Mouse (Mus musculus) thymus, postnatal 4 days (tissue): ENCODE data around the gene Isy1.

Source experiments
- DNase-seq: peaks from one replicate; pipeline ENCODE4 v3.0.0; 2021

Gene Isy1

GRCm38 (mm10) chr6:87838551-87839197, at the start of gene Isy1:
Gene Isy1, minus strand, starts transcription at chr6:87838798.
- peak; percentile 88 for DNase-seq

- peak; percentile 100 for DNase-seq
These were observed 49.1 kb upstream of the Isy1 start, which contains the start of gene Copg1 for GRCm38 (mm10) chr6:87887594-87888233. Gene Copg1, plus strand, starts transcription at chr6:87887814.

DNA sequence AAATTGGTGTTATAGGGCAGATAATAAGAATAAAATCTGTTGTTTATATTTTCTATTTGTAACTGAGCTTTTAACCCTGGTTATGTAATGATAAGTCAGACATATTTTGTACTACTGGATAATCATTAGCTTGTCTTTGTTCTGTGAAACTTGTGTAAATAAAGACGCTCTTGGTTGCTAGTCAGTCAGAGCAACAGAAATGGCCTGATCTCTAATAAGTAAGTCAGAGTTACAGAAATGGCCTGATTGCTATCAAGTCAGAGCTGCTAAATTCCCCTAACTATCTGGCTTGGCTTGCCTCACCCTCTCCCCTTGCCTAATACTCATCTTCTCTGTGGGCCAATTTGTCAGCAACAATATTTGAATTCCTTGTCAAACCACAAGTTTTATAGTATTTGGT, 48.1 kb upstream of the Isy1 start:
- DNase-seq: no peak

- DNase-seq: no peak
These were observed 44.2 kb upstream of the Isy1 start for GRCm38 (mm10) chr6:87882816-87883215.

- no peak for DNase-seq
These were observed 43.6 kb upstream of the Isy1 start for GRCm38 (mm10) chr6:87882221-87882620.

- DNase-seq: peak; percentile 28
These were observed 41.0 kb upstream of the Isy1 start for GRCm38 (mm10) chr6:87879628-87880027.

GRCm38 (mm10) chr6:87879010-87879409, 40.4 kb upstream of the Isy1 start:
- no peak for DNase-seq

DNA sequence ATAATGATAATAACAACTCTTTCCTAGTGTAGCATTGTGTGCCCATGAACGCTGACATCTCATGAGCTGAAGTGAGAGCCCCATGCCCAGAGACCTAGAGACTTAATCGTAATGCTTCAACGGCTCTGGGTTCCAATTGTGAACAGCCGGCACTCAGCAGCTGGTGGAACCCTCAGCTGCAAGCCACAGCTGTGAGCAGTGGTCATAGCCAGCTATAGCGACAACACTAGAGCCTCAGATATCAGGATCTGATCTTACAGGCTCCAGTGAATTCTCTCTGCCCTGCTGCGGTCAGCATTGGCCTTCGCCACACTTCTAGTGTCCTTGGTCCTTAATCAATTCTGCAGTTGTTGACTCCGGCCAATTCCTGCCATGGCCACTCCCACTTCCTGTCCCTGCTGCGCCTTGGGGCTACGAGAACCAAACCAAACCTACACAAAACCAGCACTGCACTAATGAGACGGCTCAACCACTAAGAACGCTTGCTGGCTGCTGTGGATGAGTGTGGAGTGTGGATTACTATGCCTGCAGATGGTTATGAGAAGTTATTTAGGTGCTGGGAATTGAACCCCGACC, 37.6 kb upstream of the Isy1 start:
- no peak for DNase-seq

GRCm38 (mm10) chr6:87875562-87875961, 37.0 kb upstream of the Isy1 start:
- no peak for DNase-seq

DNA sequence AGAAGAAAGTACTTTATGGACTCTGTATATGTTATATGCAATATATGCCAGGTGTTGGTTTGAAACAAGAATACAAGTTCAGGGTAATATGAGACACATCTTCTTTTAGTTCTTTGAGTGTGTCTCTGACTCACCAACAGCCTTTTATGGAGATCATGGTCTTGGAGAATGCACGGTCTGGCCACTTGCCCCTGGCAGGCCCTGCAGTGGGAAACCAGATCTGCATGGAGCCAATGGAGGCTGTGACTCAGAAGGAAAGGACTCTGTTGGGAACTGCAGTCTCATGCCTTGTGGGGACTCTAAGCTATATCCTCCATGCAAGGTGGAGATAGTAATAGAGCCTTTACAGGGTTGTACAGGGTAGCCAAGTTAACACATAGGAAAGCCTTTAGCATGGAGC, 36.5 kb upstream of the Isy1 start:
- DNase-seq: no peak

DNA sequence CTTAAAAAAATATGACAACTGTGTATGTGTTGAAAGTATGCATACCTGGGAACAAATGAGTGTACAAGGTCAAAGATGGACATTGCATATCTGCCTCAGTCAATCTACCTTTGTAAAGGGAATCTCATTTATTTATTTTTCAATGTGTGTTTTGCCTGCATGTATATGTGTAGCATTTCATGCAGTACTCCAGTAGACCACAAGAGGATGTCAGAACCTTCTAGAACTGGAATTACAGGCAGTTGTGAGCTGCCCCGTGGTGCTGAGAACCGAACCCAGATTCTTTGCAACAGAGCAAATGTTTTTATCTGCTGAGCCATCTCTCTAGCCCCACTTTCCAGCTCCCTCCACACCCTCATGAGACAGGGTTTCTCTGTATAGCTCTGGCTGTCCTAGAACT, 35.4 kb upstream of the Isy1 start:
- DNase-seq: no peak

GRCm38 (mm10) chr6:87873104-87873503, 34.5 kb upstream of the Isy1 start:
- DNase-seq: no peak

- DNase-seq: no peak
These were observed 32.6 kb upstream of the Isy1 start for GRCm38 (mm10) chr6:87871240-87871639.

DNA sequence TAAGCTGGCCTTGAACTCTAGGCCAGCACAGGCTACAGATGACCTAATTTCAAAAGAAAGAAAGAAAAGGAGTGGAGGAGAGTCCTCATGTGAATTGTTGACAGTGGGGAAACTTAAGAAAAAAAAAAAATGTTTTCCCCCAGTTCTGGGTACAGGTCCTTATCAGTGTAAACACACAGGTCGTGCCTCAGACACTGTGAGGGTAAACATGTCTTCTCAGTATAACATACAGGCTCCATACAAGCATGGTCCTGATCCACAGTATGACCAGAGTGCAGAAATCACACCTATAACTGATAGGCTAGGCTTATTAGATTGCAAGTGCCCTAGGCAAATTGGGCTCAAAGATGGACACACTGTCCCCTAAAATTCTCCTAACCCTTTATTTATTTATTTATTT, 31.8 kb upstream of the Isy1 start:
- no peak for DNase-seq

DNA sequence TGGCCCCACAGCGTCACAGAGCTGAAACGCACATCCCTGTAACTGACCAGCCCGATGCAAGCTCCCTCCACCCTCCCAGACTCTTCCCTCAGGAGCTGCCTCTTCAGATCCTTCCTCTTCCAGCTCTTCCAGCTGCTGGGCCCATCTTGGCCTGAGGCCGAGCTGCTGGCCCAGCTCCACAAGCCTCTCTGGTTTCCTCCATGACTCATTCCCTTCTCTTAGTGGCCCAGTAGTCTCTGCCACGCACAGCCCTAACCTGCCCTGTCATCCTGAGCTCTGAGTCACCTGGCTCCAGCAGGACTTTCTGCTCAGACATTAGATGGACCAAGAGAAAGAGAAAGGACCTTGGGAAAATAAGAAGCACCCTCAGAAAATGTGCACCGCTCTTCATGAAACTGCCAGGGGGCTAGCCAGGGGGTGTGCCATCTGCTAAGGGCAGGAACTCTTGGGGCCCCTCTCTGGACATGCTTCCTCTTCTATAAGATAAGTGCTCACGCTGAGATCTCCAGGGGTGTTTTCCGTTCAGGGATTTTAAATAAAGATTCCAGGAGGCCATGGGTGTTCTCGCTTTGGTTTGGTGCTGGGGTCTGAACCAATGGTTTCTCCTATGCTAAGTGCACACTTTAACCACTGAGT, 30.4 kb upstream of the Isy1 start:
- no peak for DNase-seq

DNA sequence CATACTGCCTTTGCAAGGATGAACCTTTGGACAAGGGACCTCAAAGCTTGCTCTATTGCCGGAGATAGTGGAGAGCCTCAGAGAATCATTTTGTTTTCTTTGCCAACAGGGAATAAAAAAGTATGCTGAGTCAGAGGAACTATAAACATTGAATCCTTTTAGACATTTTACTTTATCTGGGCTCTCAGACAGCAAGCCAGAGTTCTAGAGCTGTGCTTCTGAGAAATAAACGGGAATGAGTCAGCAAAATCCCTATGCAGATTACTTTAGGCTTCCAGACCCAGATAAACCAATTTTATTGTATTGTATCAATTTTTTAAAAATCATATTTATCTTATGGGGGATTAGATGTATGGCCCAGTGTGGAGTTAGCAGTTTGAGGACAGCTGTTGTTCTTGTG, 28.7 kb upstream of the Isy1 start:
- no peak for DNase-seq

DNA sequence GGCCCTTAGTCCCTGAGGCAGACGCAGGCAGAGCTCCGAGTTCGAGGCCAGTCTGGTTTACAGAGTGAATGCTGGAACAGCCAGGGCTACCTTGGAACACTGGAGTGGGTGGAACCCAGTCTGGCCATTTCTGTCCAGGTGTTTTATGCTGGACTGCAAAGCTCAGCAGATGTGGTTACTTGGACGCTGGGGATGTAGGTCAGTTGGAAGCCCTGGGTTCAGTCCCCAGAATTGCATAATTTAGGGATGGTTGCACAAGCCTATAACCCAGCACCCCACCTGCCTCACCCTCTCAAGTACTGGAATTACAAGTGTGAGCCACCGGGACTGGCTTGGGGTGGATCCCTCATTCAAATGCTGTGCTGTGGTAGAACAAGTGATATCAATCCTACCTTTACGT, 27.6 kb upstream of the Isy1 start:
- DNase-seq: no peak

- no peak for DNase-seq
These were observed 18.5 kb upstream of the Isy1 start for GRCm38 (mm10) chr6:87857071-87857470.

- no peak for DNase-seq
These were observed 14.8 kb upstream of the Isy1 start for GRCm38 (mm10) chr6:87853446-87853845.

GRCm38 (mm10) chr6:87851871-87852270, 13.3 kb upstream of the Isy1 start:
- no peak for DNase-seq

DNA sequence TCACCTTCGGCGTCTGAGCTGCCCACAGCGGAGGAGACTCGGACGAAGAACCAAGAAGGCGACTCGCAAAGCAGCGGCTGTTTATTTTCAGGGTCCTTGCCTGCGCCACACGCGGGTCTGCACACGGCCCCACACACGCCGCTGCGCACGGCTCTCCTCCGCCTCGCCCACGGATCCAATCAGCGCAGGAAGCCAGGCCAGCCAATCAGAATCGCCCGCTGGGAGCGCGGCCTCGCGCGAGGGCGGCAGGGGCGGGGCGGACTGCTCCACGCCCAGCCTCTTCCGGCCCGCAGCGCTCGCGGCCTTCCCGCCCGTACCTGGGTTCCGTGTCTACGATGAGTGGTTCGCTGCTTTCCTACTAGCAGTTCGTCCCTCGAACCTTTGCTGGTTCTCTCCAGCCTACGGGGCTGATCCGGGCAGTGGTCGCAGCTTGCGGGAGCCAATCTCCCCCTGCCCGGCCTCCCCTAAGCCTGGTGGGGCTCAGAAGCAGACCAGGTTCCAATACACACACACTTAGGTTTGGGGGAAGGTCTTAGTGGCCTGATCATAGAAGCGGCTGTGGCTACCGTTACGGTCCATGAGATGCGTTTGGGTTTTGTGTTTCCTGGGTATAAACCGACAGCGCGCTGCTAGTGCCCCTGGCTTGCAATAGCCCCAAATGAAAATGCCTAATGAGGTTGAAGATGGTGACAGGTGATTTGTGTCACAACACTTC, 12.5 kb upstream of the Isy1 start, which contains the start of gene Cnbp:
Gene Cnbp (minus strand): TSS at position 207 of the 715 bp plus-strand sequence.
- DNase-seq: peak; percentile 98

DNA sequence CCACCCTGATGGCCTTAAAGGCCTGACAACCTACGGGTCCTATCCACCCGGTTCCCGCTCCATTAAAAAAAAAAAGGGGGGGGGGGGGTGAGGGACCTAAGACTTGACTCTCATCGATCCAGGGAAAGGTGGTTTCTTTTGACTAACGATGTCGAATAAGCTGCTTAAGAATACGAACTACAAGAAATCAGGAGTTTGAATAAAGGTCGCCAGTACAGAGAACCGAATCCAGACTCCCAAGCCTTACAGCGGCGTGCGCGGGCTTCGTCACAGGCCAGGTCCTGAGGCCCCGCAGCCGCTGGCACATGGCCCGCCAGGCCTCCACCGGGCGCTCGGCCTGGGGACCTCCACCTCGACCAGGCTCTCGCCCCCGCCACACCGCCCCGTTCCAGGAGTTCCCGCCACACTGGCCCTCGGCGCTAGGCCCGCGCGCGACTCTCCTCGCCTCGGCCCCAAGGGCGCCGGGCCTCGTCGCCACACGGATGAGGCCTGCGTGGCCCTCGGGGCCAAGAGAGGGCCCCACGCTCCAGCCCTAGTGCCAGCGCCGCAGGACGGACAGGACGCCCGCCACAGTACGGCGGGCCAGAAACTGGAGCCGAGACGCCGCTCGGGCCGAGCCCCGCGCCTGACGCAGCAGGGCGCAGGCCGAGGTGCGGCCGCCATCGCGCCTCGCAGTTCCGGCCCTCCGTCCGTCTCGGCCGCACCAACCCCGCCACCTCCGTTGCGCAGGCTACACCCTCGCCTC, 11.7 kb upstream of the Isy1 start:
- peak; percentile 65 for DNase-seq

- DNase-seq: peak; percentile 44
These were observed 11.2 kb upstream of the Isy1 start for GRCm38 (mm10) chr6:87849780-87850154.
